8 mouse cellular contexts compared by ENCODE assay signal in the genomic region with DNA sequence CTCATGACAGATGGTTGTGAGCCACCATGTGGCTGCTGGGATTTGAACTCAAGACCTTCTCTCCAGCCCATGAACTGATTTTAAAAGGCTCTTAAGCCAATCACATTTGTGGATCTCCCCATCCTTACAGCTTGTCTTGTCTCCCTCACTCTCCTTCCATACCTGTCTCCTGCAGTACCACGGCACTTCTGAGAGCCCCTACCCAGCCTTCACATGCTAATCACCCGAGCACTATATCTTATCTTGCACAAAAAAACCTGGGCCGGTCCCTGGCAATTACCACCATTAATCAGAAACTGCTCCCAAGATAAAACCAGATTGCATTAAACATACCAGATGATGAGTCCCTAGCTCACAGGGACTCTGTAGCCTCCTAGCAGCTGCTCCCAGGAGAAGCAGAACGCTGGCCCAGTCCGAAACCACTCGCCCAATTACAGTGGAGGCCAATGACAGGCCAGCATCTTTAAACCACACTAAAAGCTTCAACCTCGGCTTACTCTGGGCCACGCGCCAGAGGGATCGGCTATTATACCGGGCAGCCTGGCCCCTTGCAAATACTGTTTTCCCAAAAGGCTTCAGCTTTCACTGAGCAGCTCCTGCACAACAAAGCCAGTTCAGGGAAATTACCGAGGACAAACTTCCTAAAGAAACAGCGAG.
DNase-seq lines count a peak whose midpoint lies in the region; ATAC-seq lines count a peak whose summit lies in the region.

No protein-coding gene starts in this region.

- peak overlapping the region; percentile 42 for H3K4me2 ChIP-seq in intestine, embryonic 15.5 days (replicated peaks)
- 0 out of 2 replicates have a peak overlapping the region, but pooled peaks have one; percentile 1 for H3K4me2 ChIP-seq in neural tube, embryonic 14.5 days (ENCODE audit: low read depth, low read length)

- no peaks in the 10 kb centered on the region for H3K9me3 ChIP-seq in intestine, embryonic 15.5 days
- no peaks in the 10 kb centered on the region for H3K9me3 ChIP-seq in neural tube, embryonic 14.5 days (ENCODE audit: control insufficient read depth, low read length)

- WGBS in intestine, embryonic 15.5 days = 17% methylated on average over 13 of the region's 13 CpGs
- WGBS in neural tube, embryonic 14.5 days = 10% methylated on average over 13 of the region's 13 CpGs

- H3K27me3 ChIP-seq in intestine, embryonic 15.5 days (replicated peaks) = no peaks in the 10 kb centered on the region
- no peaks in the 10 kb centered on the region for H3K27me3 ChIP-seq in neural tube, embryonic 14.5 days (ENCODE audit: control insufficient read depth, insufficient read depth, low read length)

- intact Hi-C loops in left cerebral cortex, postnatal 14 days (cut with DNase I) = no loop called here

- H3K4me3 ChIP-seq in intestine, embryonic 15.5 days (replicated peaks) = no peak overlapping the region
- H3K4me3 ChIP-seq in neural tube, embryonic 14.5 days (ENCODE audit: low read depth, low read length) = no peak overlapping the region

- peak overlapping the region; percentile 30; the same call in 1 of the 2 replicates for H3K9ac ChIP-seq in intestine, embryonic 15.5 days
- no peak overlapping the region for H3K9ac ChIP-seq in neural tube, embryonic 14.5 days (replicated peaks; ENCODE audit: low read depth, low read length)

- H3K27ac ChIP-seq in intestine, embryonic 15.5 days = peak overlapping the region; percentile 58
- H3K27ac ChIP-seq in neural tube, embryonic 14.5 days (ENCODE audit: low read depth, low read length) = no peak overlapping the region

- ATAC-seq in intestine, embryonic 15.5 days = peak; percentile 65
- ATAC-seq in neural tube, embryonic 14.5 days (ENCODE audit: low read depth) = peak; percentile 83
- no peak for ATAC-seq in CD4-positive, CD25-positive, alpha-beta regulatory T cell, adult 4 months

- peaks cover 38% of the 10 kb centered on the region for H3K4me1 ChIP-seq in intestine, embryonic 15.5 days (replicated peaks)
- peaks cover 26% of the 10 kb centered on the region for H3K4me1 ChIP-seq in neural tube, embryonic 14.5 days (ENCODE audit: control insufficient read depth, insufficient read depth, low read length)

- peak; percentile 50 to 77 for DNase-seq in adrenal gland, adult (ENCODE audit: inconsistent age in 2 of 2, low spot score in 1 of 2)
- DNase-seq in adrenal gland, postnatal 4 days (ENCODE audit: low spot score in 2 of 2) = no peak
- peak; percentile 57 for DNase-seq in embryo, embryonic 11 days
- peak; percentile 54 to 84 for DNase-seq in gastrocnemius, postnatal 4 days (ENCODE audit: low spot score in 2 of 2)
- DNase-seq in left cerebral cortex, postnatal 14 days (ENCODE audit: low spot score in 2 of 2) = peak; percentile 61 to 68

- no peaks in the 10 kb centered on the region for H3K36me3 ChIP-seq in intestine, embryonic 15.5 days
- H3K36me3 ChIP-seq in neural tube, embryonic 14.5 days (ENCODE audit: control insufficient read depth, insufficient read depth, low read length) = no peaks in the 10 kb centered on the region

Comparison
In these comparisons a context has a peak if more than half of its experiments do, and no peak if none do; other contexts are left out.
1. DNase-seq: peak in adrenal gland, adult (2 of 2), embryo, embryonic 11 days (single experiment), gastrocnemius, postnatal 4 days (2 of 2) and left cerebral cortex, postnatal 14 days (2 of 2); none in adrenal gland, postnatal 4 days (0 of 2).